Mouse (Mus musculus): ENCODE results near the gene Hyou1. TPM values are rescaled to one million over a fixed set of nuclear protein-coding genes. Genes with fewer than 3 reads are reported as not detected.

Gene Hyou1
- 10 to 100 TPM; 53.9 to 60.6 TPM for total RNA-seq (2023)

GRCm38 (mm10) chr9:44379054-44379834 lies at the start of gene Hyou1:
Gene Hyou1, plus strand, starts transcription at chr9:44379490.

DNA sequence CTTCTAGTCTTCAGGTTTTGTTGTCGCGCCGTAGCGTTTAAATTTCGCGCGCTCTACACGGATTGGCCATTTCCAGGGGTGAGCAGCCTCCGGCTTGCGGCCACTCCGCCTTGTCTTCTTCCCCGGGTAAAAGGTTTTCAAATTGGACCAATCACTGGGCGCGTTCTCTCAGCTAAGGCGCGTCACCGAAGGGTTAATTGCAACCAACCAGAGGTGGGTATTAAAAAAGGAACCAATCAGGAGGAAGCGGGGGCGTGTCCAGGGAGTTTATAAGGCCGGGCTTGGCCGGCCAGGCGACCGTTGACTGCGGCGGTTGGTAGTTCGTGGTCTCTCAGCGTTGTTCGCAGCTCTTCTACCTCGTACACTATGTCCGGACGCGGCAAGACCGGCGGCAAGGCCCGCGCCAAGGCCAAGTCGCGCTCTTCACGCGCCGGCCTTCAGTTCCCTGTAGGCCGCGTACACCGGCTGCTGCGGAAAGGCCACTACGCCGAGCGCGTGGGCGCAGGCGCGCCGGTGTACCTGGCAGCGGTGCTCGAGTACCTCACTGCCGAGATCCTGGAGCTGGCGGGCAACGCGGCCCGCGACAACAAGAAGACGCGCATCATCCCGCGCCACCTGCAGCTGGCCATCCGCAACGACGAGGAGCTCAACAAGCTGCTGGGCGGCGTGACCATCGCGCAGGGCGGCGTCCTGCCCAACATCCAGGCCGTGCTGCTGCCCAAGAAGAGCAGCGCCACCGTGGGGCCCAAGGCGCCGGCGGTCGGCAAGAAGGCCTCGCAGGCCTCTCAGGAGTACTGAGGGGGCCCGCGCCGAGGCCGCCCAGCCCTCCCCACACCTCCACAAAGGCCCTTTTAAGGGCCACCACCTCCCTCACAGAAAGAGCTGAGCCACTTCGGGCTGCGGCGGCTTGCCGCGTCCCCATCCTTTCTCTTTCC lies 44.6 kb upstream of the Hyou1 start, which contains the start of gene H2afx:
Gene H2afx (plus strand): TSS at position 299 of the 935 bp plus-strand sequence.

GRCm38 (mm10) chr9:44343781-44344421 lies 35.4 kb upstream of the Hyou1 start, which contains the start of gene Hmbs:
Gene Hmbs, minus strand, starts transcription at chr9:44344228.

GRCm38 (mm10) chr9:44361190-44361917 lies 17.9 kb upstream of the Hyou1 start, which contains the start of gene Vps11:
Gene Vps11, minus strand, starts transcription at chr9:44361670.

DNA sequence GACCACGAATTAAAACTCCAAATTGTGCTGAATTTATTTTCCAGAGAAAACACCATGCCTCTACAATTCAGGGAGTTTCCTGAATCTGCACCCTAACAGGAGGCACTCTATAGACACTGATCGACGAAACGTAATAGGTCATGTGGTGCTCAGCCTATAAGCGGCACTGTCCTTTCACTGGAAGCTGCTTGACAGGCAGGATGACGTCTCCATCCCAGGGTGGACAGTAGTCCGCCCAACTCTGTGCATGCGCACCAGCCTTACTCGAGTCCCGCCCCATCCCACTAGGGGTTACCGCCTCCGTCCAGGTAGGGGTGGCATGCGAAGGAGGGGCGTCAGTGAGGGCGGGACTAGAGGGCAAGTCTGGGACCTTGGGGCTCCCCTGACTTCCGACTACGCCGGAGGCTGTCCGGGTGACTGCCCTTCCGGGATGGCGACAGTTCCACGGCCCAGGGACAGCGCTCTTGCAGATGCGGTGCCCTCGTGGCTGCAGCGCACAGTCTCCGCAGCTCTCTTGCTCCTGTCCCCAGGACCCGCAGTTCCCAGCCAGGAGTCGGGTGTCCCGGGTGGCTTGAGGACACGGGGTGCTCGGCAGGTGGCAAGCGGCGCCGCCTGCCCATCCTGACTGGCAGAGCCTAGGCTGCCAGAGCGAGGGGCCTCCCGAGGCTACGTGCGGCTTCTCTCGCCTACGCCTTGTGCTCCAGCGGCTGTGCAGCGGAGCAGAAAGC lies 17.6 kb downstream of the Hyou1 start, which contains the start of gene Slc37a4:
Gene Slc37a4 (plus strand): TSS at position 169 of the 728 bp plus-strand sequence.

DNA sequence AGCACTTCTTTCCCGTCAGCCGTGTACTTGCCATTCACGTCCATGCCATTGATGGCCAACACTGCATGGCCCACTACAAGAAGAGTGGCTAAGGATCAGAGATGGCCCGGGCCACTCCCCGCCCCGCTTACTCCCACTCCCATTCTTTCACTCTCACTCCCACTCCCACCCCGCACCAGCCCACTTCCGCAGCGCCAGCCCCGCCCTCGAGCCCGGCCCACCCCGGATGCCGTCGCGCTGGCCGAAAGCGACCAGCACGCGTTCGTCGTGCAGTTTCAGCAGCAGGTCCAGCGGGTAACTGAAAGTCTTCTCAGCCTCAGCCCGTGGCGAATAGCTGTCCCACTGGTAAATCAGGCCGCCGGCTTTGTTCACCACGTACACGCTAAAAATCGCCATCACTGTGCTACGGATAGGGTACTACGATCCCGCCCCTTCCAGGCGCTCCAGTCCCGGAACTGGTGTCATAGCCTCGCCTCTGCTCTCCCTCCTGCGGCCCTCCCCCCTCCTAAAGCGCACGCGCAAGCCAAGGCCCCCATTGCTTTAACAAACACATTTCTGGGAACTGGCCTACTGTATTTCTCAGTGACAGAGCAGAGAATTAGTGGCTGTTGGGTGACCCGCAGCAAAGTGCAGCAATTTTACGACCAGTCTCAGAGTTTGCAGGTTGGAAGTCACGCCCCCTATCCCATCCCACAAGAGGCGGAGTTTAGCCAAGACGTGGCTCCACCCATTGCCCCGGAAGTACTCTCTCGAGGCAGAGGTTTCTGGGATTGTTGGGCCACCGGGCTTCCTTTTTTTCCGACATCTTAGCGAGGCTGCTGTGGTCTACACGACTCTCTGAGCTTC lies 27.8 kb downstream of the Hyou1 start, which contains the start of the genes Rps25 and Trappc4:
Gene Rps25 (plus strand): TSS at position 234 of the 846 bp plus-strand sequence.
Gene Trappc4 (minus strand): TSS at position 695 of the 846 bp plus-strand sequence.

GRCm38 (mm10) chr9:44418519-44419385 lies 39.5 kb downstream of the Hyou1 start, which contains the start of gene Ccdc84:
Gene Ccdc84, minus strand, starts transcription at chr9:44418569.

GRCm38 (mm10) chr9:44440961-44441360 lies 61.7 kb downstream of the Hyou1 start, which contains the start of gene Foxr1:
Gene Foxr1, minus strand, starts transcription at chr9:44441136.

Other genes with a start within 250 kb of the Hyou1 start
- gene Mcam, start 245.0 kb upstream of the Hyou1 start, total RNA-seq (2023) = 1 to 10 TPM; 3.6 to 3.7 TPM
- 100 to 1,000 TPM; 197 to 219 TPM for gene Cbl, start 145.4 kb upstream of the Hyou1 start, total RNA-seq (2023)
- not detected for gene Ccdc153, start 138.8 kb upstream of the Hyou1 start, total RNA-seq (2023)
- gene Pdzd3, start 128.0 kb upstream of the Hyou1 start, total RNA-seq (2023) = 1 to 10 TPM; 1.9 to 2.4 TPM
- gene Nlrx1, start 110.9 kb upstream of the Hyou1 start, total RNA-seq (2023) = 10 to 100 TPM; 62.6 to 64.4 TPM
- 10 to 100 TPM; 11.0 to 18.8 TPM for gene Abcg4, start 90.9 kb upstream of the Hyou1 start, total RNA-seq (2023)
- 10 to 100 TPM; 23.4 to 31.4 TPM for gene Hinfp, start 73.8 kb upstream of the Hyou1 start, total RNA-seq (2023)
- gene C2cd2l, start 59.2 kb upstream of the Hyou1 start, total RNA-seq (2023) = 10 to 100 TPM; 17.8 to 22.2 TPM
- gene Dpagt1, start 53.5 kb upstream of the Hyou1 start, total RNA-seq (2023) = 10 to 100 TPM; 17.1 to 17.2 TPM
- 100 to 1,000 TPM; 314 to 338 TPM for gene H2afx, start 44.8 kb upstream of the Hyou1 start, total RNA-seq (2023)
- 100 to 1,000 TPM in 1 of 2 experiments, 10 to 100 TPM in 1; 82.1 to 130 TPM for gene Hmbs, start 35.3 kb upstream of the Hyou1 start, total RNA-seq (2023)
- 10 to 100 TPM; 31.9 to 32.4 TPM for gene Vps11, start 17.8 kb upstream of the Hyou1 start, total RNA-seq (2023)
- gene Slc37a4, start 17.4 kb downstream of the Hyou1 start, total RNA-seq (2023) = 10 to 100 TPM; 10.2 to 13.4 TPM
- 1,000 to 10,000 TPM; 1,077 to 1,135 TPM for gene Rps25, start 27.6 kb downstream of the Hyou1 start, total RNA-seq (2023)
- gene Trappc4, start 28.1 kb downstream of the Hyou1 start, total RNA-seq (2023) = 10 to 100 TPM; 46.4 to 47.3 TPM
- gene Ccdc84, start 39.1 kb downstream of the Hyou1 start, total RNA-seq (2023) = 10 to 100 TPM; 26.4 to 27.0 TPM
- gene Foxr1, start 61.6 kb downstream of the Hyou1 start, total RNA-seq (2023) = not detected
- not detected for gene Upk2, start 75.5 kb downstream of the Hyou1 start, total RNA-seq (2023)
- 1 to 10 TPM; 8.0 to 9.3 TPM for gene Bcl9l, start 103.3 kb downstream of the Hyou1 start, total RNA-seq (2023)
- gene Cxcr5, start 182.4 kb downstream of the Hyou1 start, total RNA-seq (2023) = under 1 TPM; 0.46 to 0.77 TPM
- gene Ddx6, start 225.4 kb downstream of the Hyou1 start, total RNA-seq (2023) = 100 to 1,000 TPM; 108 to 128 TPM

All from neutrophil, adult 83 days (primary cell).